ENCODE assay signal across 10 mouse cellular contexts in the genomic region with DNA sequence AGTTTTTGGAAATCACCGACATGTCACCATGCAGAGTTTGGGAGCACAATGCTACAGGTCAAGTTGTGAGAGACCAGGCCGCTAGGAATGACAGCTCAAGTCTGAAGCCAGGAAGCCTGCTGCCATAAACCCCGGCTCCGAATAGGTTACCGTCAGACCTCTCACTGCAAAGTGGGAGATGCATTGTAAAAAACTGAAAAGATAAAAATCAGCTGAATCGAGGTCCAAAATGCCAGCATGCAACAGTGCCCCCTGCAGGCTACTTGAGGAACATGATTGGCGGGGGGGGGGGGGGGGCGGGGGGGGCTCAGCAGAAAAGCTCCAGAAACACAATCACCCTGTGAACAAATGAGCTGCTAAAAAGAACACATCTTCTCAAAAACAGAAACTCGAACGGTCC. TPM values are rescaled to one million over a fixed set of nuclear protein-coding genes. Genes with fewer than 3 reads are reported as not detected.
DNase-seq lines count a peak whose midpoint lies in the region; TF ChIP-seq lines count a peak whose summit lies in the region.
"Had no signal": no experiment of that assay in that cellular context is flagged by ENCODE, and none has a peak within 500 bp of the region (broad histone marks: within the 10 kb centered on the region; RNA-seq: fewer than 3 reads in every experiment).

No protein-coding gene starts in this region.

- peak; percentile 65 for TF ChIP-seq RAD21 in CH12.LX (IDR thresholded peaks at IDR 0.05; ENCODE audit: low read depth, low read length)

- dilution Hi-C loops in CH12.LX (cut with MboI; ENCODE audit: extremely low pct_ligation_motif_present, extremely low pct_unique_long_range_greater_than_20kb, low sequenced_read_pairs), result no loop called here

- H3K27ac ChIP-seq in CH12.LX (ENCODE audit: insufficient read depth, low read depth), result no peak overlapping the region
- H3K27ac ChIP-seq: heart, embryonic 13.5 days had no signal

- peaks cover 6% of the 10 kb centered on the region for H3K27me3 ChIP-seq in CH12.LX (replicated peaks)

- peak; percentile 9 to 68; a peak in 2 of 4 replicates for TF ChIP-seq CTCF in CH12.LX (conservative IDR thresholded peaks at IDR 0.05 in 1 of 2, IDR thresholded peaks at IDR 0.05 in 1 of 2; ENCODE audit: low read depth in 2 of 2, low read length in 2 of 2)

- H3K36me3 ChIP-seq in CH12.LX (replicated peaks in 1 of 2; ENCODE audit: control insufficient read depth in 1 of 2, insufficient read depth in 1 of 2, low read length in 1 of 2), result no peaks in the 10 kb centered on the region
- H3K36me3 ChIP-seq: heart, embryonic 13.5 days had no signal

- peak; percentile 26 for DNase-seq in adrenal gland, postnatal 10 days
- DNase-seq in adrenal gland, postnatal 4 days (ENCODE audit: low spot score in 2 of 2), result no peak
- DNase-seq in kidney, postnatal 10 days, result peak; percentile 48
- no peak for DNase-seq in kidney, adult 11 months
- DNase-seq in CH12.LX (ENCODE audit: extremely low read depth), result peak; percentile 64
- DNase-seq in induced T-regulatory cell, adult 2 months (ENCODE audit: low read depth), result peak; percentile 70
- DNase-seq in urinary bladder, adult 18-20 months (ENCODE audit: low spot score in 2 of 2), result no peak
- DNase-seq in adrenal gland, adult 18-20 months (ENCODE audit: low spot score in 2 of 2), result no peak

- no peak for TF ChIP-seq EP300 in CH12.LX (IDR thresholded peaks at IDR 0.05; ENCODE audit: low read length)

- no peak for TF ChIP-seq POLR2A in CH12.LX (IDR thresholded peaks at IDR 0.05; ENCODE audit: low read depth, low read length)

- peaks cover 17 to 43% of the 10 kb centered on the region in 2 experiments for H3K4me1 ChIP-seq in CH12.LX (ENCODE audit: control insufficient read depth in 1 of 2, insufficient read depth in 2 of 2)

- no peaks in the 10 kb centered on the region for H3K9me3 ChIP-seq in CH12.LX (replicated peaks; ENCODE audit: low read length)
- H3K9me3 ChIP-seq: heart, embryonic 13.5 days had no signal

- in situ Hi-C loops in CH12.LX (cut with MboI; ENCODE audit: low pct_ligation_motif_present, low pct_unique_long_range_greater_than_20kb, low sequenced_read_pairs), result loop anchor here (5.0 to 10.0 kb wide), 2 partner anchors 161 to 349 kb away; no protein-coding TSS in a partner anchor

- H3K9ac ChIP-seq in CH12.LX (ENCODE audit: insufficient read depth, low read depth), result peak overlapping the region; percentile 42; the same call in 1 of the 2 replicates
- H3K9ac ChIP-seq: heart, embryonic 13.5 days had no signal

- H3K4me2 ChIP-seq in CH12.LX (ENCODE audit: insufficient read depth, low read depth, poor library complexity, severe bottlenecking), result peak overlapping the region; percentile 91
- H3K4me2 ChIP-seq: heart, embryonic 13.5 days had no signal

- H3K79me2 ChIP-seq in CH12.LX (replicated peaks; ENCODE audit: control insufficient read depth, extremely low read depth, insufficient read depth, poor library complexity, severe bottlenecking), result no peaks in the 10 kb centered on the region

- peak overlapping the region; percentile 11 to 33 (median 25) for H3K4me3 ChIP-seq in CH12.LX (replicated peaks in 1 of 3; ENCODE audit: low read depth in 2 of 3, low read length in 2 of 3, poor library complexity in 1 of 3)
- H3K4me3 ChIP-seq: heart, embryonic 13.5 days had no signal

TF ChIP-seq in CH12.LX, 34 proteins besides CTCF, POLR2A, EP300 and RAD21:
- TF ChIP-seq UBTF (IDR thresholded peaks at IDR 0.05; ENCODE audit: low read depth, low read length), result no peak
- peak; percentile 67 for TF ChIP-seq SMC3 (IDR thresholded peaks at IDR 0.05; ENCODE audit: low read depth, low read length)
- no peak for TF ChIP-seq PAX5 (IDR thresholded peaks at IDR 0.05; ENCODE audit: low read length)
- no peak for TF ChIP-seq MXI1 (IDR thresholded peaks at IDR 0.05; ENCODE audit: low read depth, low read length)
- peak; percentile 21; the same call in 1 of the 2 replicates for TF ChIP-seq IRF4 (IDR thresholded peaks at IDR 0.05; ENCODE audit: low read depth, low read length)
- TF ChIP-seq ZNF384 (IDR thresholded peaks at IDR 0.05; ENCODE audit: low read depth, low read length), result peak; percentile 57
- TF ChIP-seq MAZ (IDR thresholded peaks at IDR 0.05; ENCODE audit: low read depth, low read length), result peak; percentile 96
- no peak for TF ChIP-seq CHD2 (IDR thresholded peaks at IDR 0.05; ENCODE audit: low read length)
- TF ChIP-seq NRF1 (IDR thresholded peaks at IDR 0.05; ENCODE audit: low read depth, low read length), result no peak
- no peak for TF ChIP-seq POLR2AphosphoS2 (IDR thresholded peaks at IDR 0.05; ENCODE audit: low read depth, low read length)

RNA-seq across cellular contexts. Expression of a gene that starts 13.7 kb away (rescaled TPM):
- total RNA-seq in adrenal gland, postnatal 10 days (2021), result under 1 TPM; 0.27 to 0.33 TPM
- total RNA-seq in adrenal gland, postnatal 4 days (2021), result under 1 TPM; 0.56 to 0.76 TPM
- 0.29 and 0.93 TPM in 2 replicates for total RNA-seq in CH12.LX (2012; rRNA removed)
- total RNA-seq in CH12.LX (2014; rRNA removed), result 0.81 and 0.90 TPM in 2 replicates
- 0.71 and 1.0 TPM in 2 replicates for polyA plus RNA-seq in CH12.LX (2012; ENCODE audit: insufficient read length, low read depth)
- not detected for total RNA-seq in adrenal gland, adult 18-20 months (2021)
- total RNA-seq: left cerebral cortex, postnatal 36 days had no signal

RNA-seq across cellular contexts. Expression of a gene that starts 18.3 kb away (rescaled TPM):
- total RNA-seq in adrenal gland, postnatal 10 days (2021), result 10 to 100 TPM; 14.1 to 23.8 TPM
- total RNA-seq in adrenal gland, postnatal 4 days (2021), result 10 to 100 TPM; 29.6 to 30.3 TPM
- total RNA-seq in CH12.LX (2012; rRNA removed), result 22.4 and 26.4 TPM in 2 replicates
- total RNA-seq in CH12.LX (2014; rRNA removed), result 49.5 and 52.7 TPM in 2 replicates
- 27.9 and 28.9 TPM in 2 replicates for polyA plus RNA-seq in CH12.LX (2012; ENCODE audit: insufficient read length, low read depth)
- 1 to 10 TPM in 1 of 2 experiments, under 1 TPM in 1; 0.51 to 2.1 TPM for total RNA-seq in adrenal gland, adult 18-20 months (2021)

Comparison
In these comparisons a context has a peak if more than half of its experiments do, and no peak if none do; other contexts are left out.
1. DNase-seq: peak in adrenal gland, postnatal 10 days (single experiment), kidney, postnatal 10 days (single experiment), CH12.LX (single experiment) and induced T-regulatory cell, adult 2 months (single experiment); none in adrenal gland, postnatal 4 days (0 of 2), kidney, adult 11 months (single experiment), urinary bladder, adult 18-20 months (0 of 2) and adrenal gland, adult 18-20 months (0 of 2).
2. RNA of a gene that starts 18.3 kb away (total RNA-seq): 22.4 to 52.7 TPM in CH12.LX, 29.6 to 30.3 TPM in adrenal gland, postnatal 4 days and 14.1 to 23.8 TPM in adrenal gland, postnatal 10 days; 0.51 to 2.1 TPM in adrenal gland, adult 18-20 months; every median in the first group is over 4 times any median in the second.